Mouse (Mus musculus): Measurements from ENCODE around the gene Cenpj.

Gene Cenpj

GRCm38 (mm10) chr14:56544946-56545345 is 30.3 kb downstream of the Cenpj start:
- no peak for DNase-seq

- DNase-seq: no peak
Observed at GRCm38 (mm10) chr14:56530788-56531187, 44.4 kb downstream of the Cenpj start.

GRCm38 (mm10) chr14:56514775-56515174 is 60.5 kb downstream of the Cenpj start:
- DNase-seq: no peak

GRCm38 (mm10) chr14:56512084-56512483 is 63.1 kb downstream of the Cenpj start:
- DNase-seq: peak; percentile 9

GRCm38 (mm10) chr14:56506743-56507142 is 68.5 kb downstream of the Cenpj start:
- no peak for DNase-seq

GRCm38 (mm10) chr14:56502407-56502806 is 72.8 kb downstream of the Cenpj start:
- no peak for DNase-seq

- no peak for DNase-seq
Observed at GRCm38 (mm10) chr14:56489806-56490205, 85.4 kb downstream of the Cenpj start.

Measured in lung, postnatal 36 days (tissue).